Mouse (Mus musculus): ENCODE data around the gene Tubgcp5. TPM values are rescaled to one million over a fixed set of nuclear protein-coding genes. Genes with fewer than 3 reads are reported as not detected.

The Tubgcp5 gene
- polyA plus RNA-seq, 1 experiment, result 2.3 TPM

DNA sequence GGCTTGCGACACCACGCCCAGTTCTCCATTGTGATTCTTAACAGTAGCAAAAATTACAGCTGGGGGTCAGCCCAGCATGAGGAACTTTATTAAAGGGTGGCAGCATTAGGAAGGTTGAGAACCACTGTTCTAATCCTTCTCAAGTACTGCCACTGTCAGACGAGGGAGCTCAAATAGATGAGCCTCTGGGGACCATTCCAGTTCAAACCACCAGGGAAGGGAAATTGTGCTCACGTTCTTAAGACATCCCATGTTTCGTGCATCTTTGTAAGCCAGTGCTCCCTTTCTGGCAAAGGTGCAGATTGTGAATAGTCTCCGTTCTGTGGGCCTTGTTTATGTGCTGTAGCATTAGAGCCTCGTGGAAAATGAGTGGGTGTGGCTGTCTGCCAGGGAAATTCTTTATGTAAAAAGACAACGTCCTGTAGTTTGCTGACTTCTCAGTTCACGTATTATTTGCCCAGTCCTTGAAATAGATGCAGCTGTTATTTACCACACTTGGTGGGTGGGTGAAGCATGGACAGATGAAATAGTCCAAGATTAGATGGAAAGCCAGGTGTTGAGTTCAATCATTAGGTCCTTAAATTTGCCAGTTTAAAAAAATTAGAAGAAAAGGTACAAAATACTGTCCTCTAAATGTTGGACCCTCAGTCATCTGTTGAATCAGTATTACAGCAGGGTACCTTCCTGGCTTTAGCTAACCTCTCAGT is 52.8 kb downstream of the Tubgcp5 start:
- no peak overlapping the region for H3K4me3 ChIP-seq
- no peak overlapping the region for H3ac ChIP-seq (ENCODE audit: control insufficient read depth, insufficient read length)
- peak overlapping the region; percentile 53 for H3K4me2 ChIP-seq (ENCODE audit: low read depth)
- H3K36me3 ChIP-seq (ENCODE audit: control insufficient read depth, insufficient read depth), result no peaks in the 10 kb centered on the region
- H3K27me3 ChIP-seq (ENCODE audit: control insufficient read depth, insufficient read depth, insufficient read length), result no peaks in the 10 kb centered on the region
- TF ChIP-seq SRF (IDR thresholded peaks at IDR 0.05; ENCODE audit: control insufficient read depth, insufficient read length, low read depth), result no peak
- TF ChIP-seq CEBPB (IDR thresholded peaks at IDR 0.05; ENCODE audit: insufficient read depth, poor library complexity, severe bottlenecking), result no peak
- TF ChIP-seq TCF12 (IDR thresholded peaks at IDR 0.05; ENCODE audit: insufficient read depth, poor library complexity, severe bottlenecking), result peak; percentile 47
- no peak for TF ChIP-seq REST (IDR thresholded peaks at IDR 0.05; ENCODE audit: insufficient read depth, insufficient read length)
- TF ChIP-seq MAX (IDR thresholded peaks at IDR 0.05; ENCODE audit: low read depth), result no peak
- no peak for TF ChIP-seq TCF3 (IDR thresholded peaks at IDR 0.05; ENCODE audit: insufficient read length, low read depth)
- peak in 1 of 3 experiments; percentile 67 for TF ChIP-seq MYOG (IDR thresholded peaks at IDR 0.05; ENCODE audit: control insufficient read depth in 1 of 3, insufficient read depth in 1 of 3, insufficient read length in 2 of 3, low read depth in 2 of 3)
- TF ChIP-seq POLR2AphosphoS2 (IDR thresholded peaks at IDR 0.05; ENCODE audit: insufficient read length, low read depth), result no peak
- TF ChIP-seq MYOD1 (IDR thresholded peaks at IDR 0.05; ENCODE audit: control insufficient read depth in 1 of 3, insufficient read length in 2 of 3, low read depth in 2 of 3), result peak in 2 of 3 experiments; percentile 50 to 70
- no peak for TF ChIP-seq POLR2A (IDR thresholded peaks at IDR 0.05; ENCODE audit: insufficient read length, low read depth)
- TF ChIP-seq E2F4 (IDR thresholded peaks at IDR 0.05; ENCODE audit: insufficient read depth), result no peak
- no peak for TF ChIP-seq USF1 (IDR thresholded peaks at IDR 0.05; ENCODE audit: low read depth)
- H3K79me2 ChIP-seq (ENCODE audit: control insufficient read depth, insufficient read depth), result peaks cover 91% of the 10 kb centered on the region

DNA sequence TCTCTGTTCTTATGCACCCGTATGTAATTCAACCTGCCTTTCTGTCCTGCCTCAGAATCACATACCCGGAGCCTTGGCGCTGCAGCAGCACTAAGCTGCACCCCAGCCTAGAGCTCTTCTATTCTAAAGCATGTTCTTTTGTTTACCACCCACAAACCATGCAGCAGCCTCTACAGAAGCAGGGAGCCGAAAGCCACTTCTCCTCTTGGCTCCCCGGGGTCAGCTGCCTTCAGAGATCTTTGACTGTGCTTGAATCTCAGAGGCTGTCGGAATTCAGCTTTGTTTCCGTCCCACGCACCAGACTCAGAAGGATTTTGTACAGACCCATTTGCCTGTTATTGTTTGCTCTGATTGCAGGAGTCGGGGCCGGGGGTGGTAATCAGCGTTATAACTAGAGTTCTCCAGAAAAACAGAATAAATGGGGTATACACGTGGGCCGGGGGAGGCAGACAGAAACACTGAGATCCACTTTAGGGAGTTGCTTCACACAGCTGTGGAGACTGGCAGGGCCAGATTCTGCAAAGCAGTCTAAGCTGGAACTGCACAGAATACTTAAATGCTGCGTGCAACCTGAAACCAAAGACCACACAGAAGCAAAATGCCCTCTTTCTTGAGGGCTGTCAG is 56.1 kb downstream of the Tubgcp5 start:
- Histone ChIP-seq H3ac (ENCODE audit: control insufficient read depth, insufficient read length) (no peak overlapping the region), H3K79me2 (ENCODE audit: control insufficient read depth, insufficient read depth) (peaks cover 94% of the 10 kb centered on the region), H3K4me3 (no peak overlapping the region), H3K4me2 (ENCODE audit: low read depth) (peak overlapping the region; percentile 22), H3K36me3 (ENCODE audit: control insufficient read depth, insufficient read depth) (no peaks in the 10 kb centered on the region), H3K27me3 (ENCODE audit: control insufficient read depth, insufficient read depth, insufficient read length) (no peaks in the 10 kb centered on the region)
- TF ChIP-seq SRF (IDR thresholded peaks at IDR 0.05; ENCODE audit: control insufficient read depth, insufficient read length, low read depth) (no peak), MAX (IDR thresholded peaks at IDR 0.05; ENCODE audit: low read depth) (no peak), MYOD1 (IDR thresholded peaks at IDR 0.05; ENCODE audit: control insufficient read depth in 1 of 3, insufficient read length in 2 of 3, low read depth in 2 of 3) (no peak), TCF3 (IDR thresholded peaks at IDR 0.05; ENCODE audit: insufficient read length, low read depth) (no peak), REST (IDR thresholded peaks at IDR 0.05; ENCODE audit: insufficient read depth, insufficient read length) (no peak), MYOG (IDR thresholded peaks at IDR 0.05; ENCODE audit: control insufficient read depth in 1 of 3, insufficient read depth in 1 of 3, insufficient read length in 2 of 3, low read depth in 2 of 3) (no peak), E2F4 (IDR thresholded peaks at IDR 0.05; ENCODE audit: insufficient read depth) (no peak), CEBPB (IDR thresholded peaks at IDR 0.05; ENCODE audit: insufficient read depth, poor library complexity, severe bottlenecking) (no peak)

DNA sequence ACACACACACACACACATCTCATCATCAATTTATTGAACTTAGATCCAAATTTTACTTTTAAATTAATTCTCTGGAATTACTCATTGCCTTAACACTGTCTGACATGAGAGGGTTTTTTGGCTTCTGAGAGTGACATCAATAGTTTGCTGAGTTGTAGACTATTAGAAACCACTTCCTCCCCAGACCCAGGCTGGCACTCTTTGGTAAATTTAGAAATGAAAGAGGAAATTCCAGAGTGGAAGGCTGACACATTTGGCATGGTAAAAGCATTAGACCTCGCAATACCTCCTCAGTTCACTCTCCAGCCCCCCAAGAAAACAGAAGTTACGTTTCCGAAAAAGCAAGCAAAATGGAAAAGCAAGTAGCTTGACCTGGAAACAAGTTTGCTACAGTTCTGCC is 58.8 kb downstream of the Tubgcp5 start:
- H3K79me2 ChIP-seq (ENCODE audit: control insufficient read depth, insufficient read depth), result peaks cover 94% of the 10 kb centered on the region
- H3ac ChIP-seq (ENCODE audit: control insufficient read depth, insufficient read length), result no peak overlapping the region
- no peaks in the 10 kb centered on the region for H3K36me3 ChIP-seq (ENCODE audit: control insufficient read depth, insufficient read depth)
- TF ChIP-seq MAX (IDR thresholded peaks at IDR 0.05; ENCODE audit: low read depth) (no peak), REST (IDR thresholded peaks at IDR 0.05; ENCODE audit: insufficient read depth, insufficient read length) (no peak), SRF (IDR thresholded peaks at IDR 0.05; ENCODE audit: control insufficient read depth, insufficient read length, low read depth) (no peak), POLR2A (IDR thresholded peaks at IDR 0.05; ENCODE audit: insufficient read length, low read depth) (no peak), MYOG (IDR thresholded peaks at IDR 0.05; ENCODE audit: control insufficient read depth in 1 of 3, insufficient read depth in 1 of 3, insufficient read length in 2 of 3, low read depth in 2 of 3) (no peak), MYOD1 (IDR thresholded peaks at IDR 0.05; ENCODE audit: control insufficient read depth in 1 of 3, insufficient read length in 2 of 3, low read depth in 2 of 3) (no peak), E2F4 (IDR thresholded peaks at IDR 0.05; ENCODE audit: insufficient read depth) (no peak)
- H3K27me3 ChIP-seq (ENCODE audit: control insufficient read depth, insufficient read depth, insufficient read length), result no peaks in the 10 kb centered on the region
- H3K4me2 ChIP-seq (ENCODE audit: low read depth), result peak overlapping the region; percentile 64
- H3K4me3 ChIP-seq, result no peak overlapping the region

DNA sequence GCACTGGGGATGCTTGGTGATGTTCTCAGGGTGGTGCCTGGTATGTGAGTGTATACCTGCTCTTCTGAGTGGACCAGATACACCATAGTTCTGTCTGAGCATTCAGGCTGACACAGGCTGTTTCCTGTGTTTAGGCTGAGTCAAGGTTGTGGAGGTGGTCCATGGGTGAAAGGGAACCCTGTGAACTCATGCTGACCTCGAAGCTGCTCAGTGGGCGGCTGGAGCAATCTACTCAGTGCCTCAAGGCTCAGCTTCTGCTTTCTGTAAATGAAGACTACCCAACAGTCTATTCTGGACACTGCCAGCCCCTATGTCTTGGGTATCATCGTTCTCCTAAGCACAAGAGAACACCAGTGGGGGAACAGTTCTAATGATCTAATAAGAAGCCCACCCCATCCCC is 61.6 kb downstream of the Tubgcp5 start:
- Histone ChIP-seq H3K36me3 (ENCODE audit: control insufficient read depth, insufficient read depth) (no peaks in the 10 kb centered on the region), H3K4me3 (no peak overlapping the region), H3ac (ENCODE audit: control insufficient read depth, insufficient read length) (no peak overlapping the region), H3K79me2 (ENCODE audit: control insufficient read depth, insufficient read depth) (peaks cover 92% of the 10 kb centered on the region), H3K27me3 (ENCODE audit: control insufficient read depth, insufficient read depth, insufficient read length) (no peaks in the 10 kb centered on the region), H3K4me2 (ENCODE audit: low read depth) (peak overlapping the region; percentile 36)
- TF ChIP-seq MYOD1 (IDR thresholded peaks at IDR 0.05; ENCODE audit: control insufficient read depth in 1 of 3, insufficient read length in 2 of 3, low read depth in 2 of 3) (no peak), TCF3 (IDR thresholded peaks at IDR 0.05; ENCODE audit: insufficient read length, low read depth) (no peak), TCF12 (IDR thresholded peaks at IDR 0.05; ENCODE audit: insufficient read depth, poor library complexity, severe bottlenecking) (no peak), USF1 (IDR thresholded peaks at IDR 0.05; ENCODE audit: low read depth) (no peak), MYOG (IDR thresholded peaks at IDR 0.05; ENCODE audit: control insufficient read depth in 1 of 3, insufficient read depth in 1 of 3, insufficient read length in 2 of 3, low read depth in 2 of 3) (no peak), POLR2AphosphoS2 (IDR thresholded peaks at IDR 0.05; ENCODE audit: insufficient read length, low read depth) (no peak), MAX (IDR thresholded peaks at IDR 0.05; ENCODE audit: low read depth) (no peak), POLR2A (IDR thresholded peaks at IDR 0.05; ENCODE audit: insufficient read length, low read depth) (no peak), REST (IDR thresholded peaks at IDR 0.05; ENCODE audit: insufficient read depth, insufficient read length) (no peak), E2F4 (IDR thresholded peaks at IDR 0.05; ENCODE audit: insufficient read depth) (no peak), CEBPB (IDR thresholded peaks at IDR 0.05; ENCODE audit: insufficient read depth, poor library complexity, severe bottlenecking) (no peak), SRF (IDR thresholded peaks at IDR 0.05; ENCODE audit: control insufficient read depth, insufficient read length, low read depth) (no peak)

All from myocyte (in vitro differentiated cells).